Mouse (Mus musculus): ENCODE results near the gene Gm49403.

DNA sequence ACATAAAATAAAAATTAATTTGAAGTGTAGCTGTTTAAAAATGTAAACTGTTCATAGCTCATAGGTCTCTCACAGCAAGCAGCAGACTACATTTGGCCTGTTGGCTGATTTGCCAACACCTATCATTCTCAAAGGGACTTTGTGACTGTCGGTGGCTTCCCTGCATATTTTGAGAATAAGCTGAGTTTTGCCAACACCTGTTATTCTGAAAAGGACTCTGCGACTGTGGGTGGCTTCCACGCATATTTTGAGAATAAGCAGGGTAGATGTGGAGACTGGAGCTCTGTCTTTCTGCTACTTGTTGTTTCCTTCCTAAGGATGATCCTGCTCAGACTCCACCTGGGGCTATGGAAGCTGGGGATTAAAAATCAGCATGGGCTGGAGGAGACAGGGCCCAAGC is 30.6 kb upstream of the Gm49403 start:
- no peak for TF ChIP-seq CTCF (conservative IDR thresholded peaks at IDR 0.05; ENCODE audit: insufficient read depth, insufficient read length, low read depth, low read length)
- no peak for TF ChIP-seq POLR2A (IDR thresholded peaks at IDR 0.05; ENCODE audit: low read depth, low read length)

All from kidney, adult 2 months (tissue).